Mouse (Mus musculus): Measurements from ENCODE around the gene Hoxd10. TPM values are rescaled to one million over a fixed set of nuclear protein-coding genes. Genes with fewer than 3 reads are reported as not detected.

The Hoxd10 gene
- polyA plus RNA-seq, 1 experiment from 2014 or later, result 0.30 TPM

DNA sequence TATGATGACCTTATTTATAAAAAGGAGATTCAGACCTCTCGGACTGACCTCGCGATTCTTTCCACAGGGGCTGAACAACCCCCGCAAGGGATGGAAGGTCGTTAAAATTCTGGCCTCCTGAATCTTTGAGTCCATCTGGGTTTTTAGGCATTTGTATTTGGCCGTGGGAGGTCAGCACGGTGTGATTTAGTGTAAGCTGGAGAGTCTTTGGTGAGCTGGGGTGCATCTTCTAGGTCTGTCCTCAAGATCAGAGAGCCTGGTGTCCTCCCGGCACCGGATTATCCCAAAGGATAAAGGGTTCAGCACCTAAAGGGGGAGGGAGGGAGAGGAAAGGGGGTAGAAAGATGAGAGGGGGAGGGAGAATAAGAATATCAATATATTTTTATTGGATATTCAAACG, 11.6 kb downstream of the Hoxd10 start:
- peaks cover 98% of the 10 kb centered on the region for H3K27me3 ChIP-seq (replicated peaks; ENCODE audit: control insufficient read depth, insufficient read depth, low read length)
- H3K4me3 ChIP-seq (ENCODE audit: low read depth, low read length), result no peak overlapping the region
- no peak for ATAC-seq (replicated peaks; ENCODE audit: low FRiP score)
- no peak overlapping the region for H3K4me2 ChIP-seq
- H3K4me1 ChIP-seq (replicated peaks; ENCODE audit: control insufficient read depth, insufficient read depth, low read length), result peaks cover 10% of the 10 kb centered on the region; the same call in 1 of the 2 replicates
- H3K9ac ChIP-seq (ENCODE audit: low read depth, low read length), result no peak overlapping the region
- 13% methylated on average over 10 of the region's 10 CpGs for WGBS
- H3K27ac ChIP-seq (ENCODE audit: low read depth, low read length), result no peak overlapping the region
- no peaks in the 10 kb centered on the region for H3K9me3 ChIP-seq (ENCODE audit: control insufficient read depth, low read length)
- no peaks in the 10 kb centered on the region for H3K36me3 ChIP-seq (ENCODE audit: control insufficient read depth, insufficient read depth, low read length)
- DNase-seq (ENCODE audit: low spot score), result no peak

DNA sequence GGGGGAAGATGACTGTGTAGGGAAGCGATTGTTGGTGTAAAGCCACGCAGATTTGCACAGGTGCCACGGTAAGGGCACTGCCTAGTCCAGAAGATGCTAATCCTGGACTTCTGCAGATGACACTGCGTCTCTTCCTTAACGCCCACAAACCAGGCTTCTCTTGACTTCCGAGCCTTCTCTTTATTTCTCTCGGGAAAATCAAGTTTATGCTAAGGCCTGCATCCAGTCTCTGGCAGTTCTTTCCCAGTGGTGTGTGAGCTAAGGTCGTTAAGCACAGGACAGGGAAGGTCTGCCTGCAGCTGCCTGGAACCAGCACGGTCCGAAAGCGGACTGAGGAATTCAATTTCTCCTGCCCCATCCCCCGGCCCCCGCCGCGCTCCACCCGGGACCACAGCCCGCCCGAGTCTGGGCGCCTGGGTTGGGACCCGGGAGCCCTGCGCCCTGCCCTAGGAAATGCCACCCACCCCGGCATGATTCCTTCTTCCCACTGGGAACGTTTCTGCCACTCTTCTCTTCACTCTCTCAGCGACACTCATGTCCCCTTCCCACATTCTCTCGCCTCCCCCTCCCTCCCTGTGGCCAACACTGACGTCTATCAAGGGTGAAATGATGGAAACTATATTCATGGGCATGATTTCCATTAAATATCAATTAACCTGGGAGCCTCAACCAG, 12.1 kb downstream of the Hoxd10 start:
- Histone ChIP-seq H3K27me3 (replicated peaks; ENCODE audit: control insufficient read depth, insufficient read depth, low read length) (peaks cover 98% of the 10 kb centered on the region), H3K9me3 (ENCODE audit: control insufficient read depth, low read length) (no peaks in the 10 kb centered on the region), H3K4me2 (no peak overlapping the region), H3K36me3 (ENCODE audit: control insufficient read depth, insufficient read depth, low read length) (no peaks in the 10 kb centered on the region), H3K4me3 (ENCODE audit: low read depth, low read length) (no peak overlapping the region), H3K27ac (ENCODE audit: low read depth, low read length) (no peak overlapping the region), H3K4me1 (replicated peaks; ENCODE audit: control insufficient read depth, insufficient read depth, low read length) (peaks cover 10% of the 10 kb centered on the region; the same call in 1 of the 2 replicates), H3K9ac (ENCODE audit: low read depth, low read length) (no peak overlapping the region)
- peak; percentile 37 for DNase-seq (ENCODE audit: low spot score)
- 5% methylated on average over 26 of the region's 26 CpGs for WGBS
- ATAC-seq (replicated peaks; ENCODE audit: low FRiP score), result no peak

DNA sequence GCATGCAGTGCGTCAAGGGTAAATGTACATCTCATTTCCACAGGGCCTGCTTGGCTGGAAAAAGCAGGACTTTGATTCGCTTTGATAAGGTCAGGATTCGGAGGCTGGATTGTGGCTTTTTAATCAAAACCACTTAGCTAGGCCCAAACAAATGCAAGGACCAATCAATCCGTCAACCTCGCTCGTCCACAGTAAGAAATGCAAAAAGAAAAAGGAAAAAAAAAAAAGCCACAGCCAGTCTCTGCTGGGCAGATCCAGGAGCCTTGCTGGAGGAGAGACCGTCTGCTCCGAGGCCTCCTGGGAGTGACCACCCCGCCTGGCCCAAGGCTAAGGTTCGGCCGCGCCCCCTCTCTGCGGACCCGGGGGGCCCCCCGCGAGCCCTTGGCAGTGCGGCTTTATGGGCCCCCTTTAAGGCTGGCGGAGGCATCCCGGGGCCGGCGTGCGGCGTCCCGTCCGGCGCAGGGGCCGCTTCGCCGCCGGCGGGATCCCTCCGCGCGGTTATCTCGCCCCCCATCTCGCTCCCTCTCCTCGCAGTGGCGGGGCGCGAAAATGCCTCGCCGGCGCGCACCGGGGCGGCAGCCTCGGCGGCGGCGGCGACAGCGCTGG, 12.8 kb downstream of the Hoxd10 start, which contains the start of gene Hoxd8:
Gene Hoxd8, plus strand, starts transcription at position 223 of the 606 bp plus-strand sequence.
- peak within 1 kb of the TSS; percentile 51 for H3K4me3 ChIP-seq (ENCODE audit: low read depth, low read length)
- peaks cover 98% of the 10 kb centered on the region for H3K27me3 ChIP-seq (replicated peaks; ENCODE audit: control insufficient read depth, insufficient read depth, low read length)
- peak within 1 kb of the TSS; percentile 34; the same call in 1 of the 2 replicates for H3K9ac ChIP-seq (ENCODE audit: low read depth, low read length)
- H3K36me3 ChIP-seq (ENCODE audit: control insufficient read depth, insufficient read depth, low read length), result no peaks in the 10 kb centered on the region
- no peak within 1 kb of the TSS for H3K27ac ChIP-seq (ENCODE audit: low read depth, low read length)
- no peaks in the 10 kb centered on the region for H3K9me3 ChIP-seq (ENCODE audit: control insufficient read depth, low read length)
- WGBS, result 3% methylated on average over 31 of the region's 52 CpGs
- ATAC-seq (replicated peaks; ENCODE audit: low FRiP score), result no peak
- H3K4me1 ChIP-seq (replicated peaks; ENCODE audit: control insufficient read depth, insufficient read depth, low read length), result peaks cover 10% of the 10 kb centered on the region; the same call in 1 of the 2 replicates
- peak; percentile 48 for DNase-seq (ENCODE audit: low spot score)
- H3K4me2 ChIP-seq, result peak within 1 kb of the TSS; percentile 71

DNA sequence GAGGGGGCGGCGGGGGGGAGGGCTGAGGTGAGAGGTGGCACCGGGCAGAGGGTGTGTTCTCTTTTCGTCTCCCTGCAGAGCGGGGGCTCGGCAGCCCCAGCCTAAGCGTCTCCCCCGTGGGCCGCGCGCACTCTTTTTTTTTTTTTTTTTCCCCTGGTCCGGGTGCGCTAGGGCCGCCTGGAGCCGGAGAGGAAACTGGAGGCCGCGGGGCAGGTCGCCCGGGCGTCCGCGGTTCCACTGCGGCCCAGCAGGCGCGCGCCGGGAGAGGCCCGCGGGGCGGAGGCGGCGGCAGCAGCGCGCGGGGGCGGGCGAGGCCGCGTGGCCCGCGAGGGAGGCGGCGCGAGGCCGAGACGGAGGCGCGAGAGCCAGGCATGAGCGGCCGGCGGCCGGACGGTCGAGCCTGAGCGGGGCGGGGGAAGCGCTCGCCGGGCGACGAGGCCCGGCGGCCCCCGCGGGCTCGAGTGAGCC, 13.3 kb downstream of the Hoxd10 start:
- WGBS, result 1% methylated on average over 38 of the region's 66 CpGs
- peak overlapping the region; percentile 51 for H3K4me3 ChIP-seq (ENCODE audit: low read depth, low read length)
- peaks cover 98% of the 10 kb centered on the region for H3K27me3 ChIP-seq (replicated peaks; ENCODE audit: control insufficient read depth, insufficient read depth, low read length)
- H3K9me3 ChIP-seq (ENCODE audit: control insufficient read depth, low read length), result no peaks in the 10 kb centered on the region
- H3K4me1 ChIP-seq (replicated peaks; ENCODE audit: control insufficient read depth, insufficient read depth, low read length), result peaks cover 10% of the 10 kb centered on the region; the same call in 1 of the 2 replicates
- DNase-seq (ENCODE audit: low spot score) (peak; percentile 56), ATAC-seq (replicated peaks; ENCODE audit: low FRiP score) (0 out of 2 replicates have a peak, but pooled peaks have one; percentile 34)
- H3K36me3 ChIP-seq (ENCODE audit: control insufficient read depth, insufficient read depth, low read length), result no peaks in the 10 kb centered on the region
- H3K27ac ChIP-seq (ENCODE audit: low read depth, low read length), result no peak overlapping the region
- peak overlapping the region; percentile 71 for H3K4me2 ChIP-seq
- H3K9ac ChIP-seq (ENCODE audit: low read depth, low read length), result peak overlapping the region; percentile 34; the same call in 1 of the 2 replicates

DNA sequence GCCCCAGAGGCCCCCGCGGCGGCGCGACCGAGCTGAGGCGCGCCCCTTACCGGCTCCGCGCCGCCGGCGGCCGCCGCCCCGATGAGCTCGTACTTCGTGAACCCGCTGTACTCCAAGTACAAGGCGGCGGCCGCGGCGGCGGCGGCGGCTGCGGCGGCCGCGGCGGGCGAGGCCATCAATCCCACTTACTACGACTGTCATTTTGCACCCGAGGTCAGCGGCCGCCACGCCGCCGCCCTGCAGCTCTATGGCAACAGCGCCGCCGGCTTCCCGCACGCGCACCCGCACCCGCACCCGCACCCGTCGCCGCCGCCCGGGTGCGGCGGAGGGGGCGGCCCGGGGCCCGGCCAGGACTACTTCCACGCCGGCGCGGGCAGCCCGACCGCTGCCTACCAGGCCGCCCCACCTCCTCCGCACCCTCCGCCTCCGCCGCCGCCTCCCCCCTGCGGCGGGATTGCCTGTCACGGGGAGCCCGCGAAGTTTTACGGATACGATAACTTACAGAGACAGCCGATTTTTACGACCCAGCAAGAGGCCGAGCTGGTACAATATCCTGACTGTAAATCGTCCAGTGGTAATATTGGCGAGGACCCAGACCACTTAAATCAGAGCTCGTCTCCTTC, 13.9 kb downstream of the Hoxd10 start:
- ATAC-seq (replicated peaks; ENCODE audit: low FRiP score) (no peak), DNase-seq (ENCODE audit: low spot score) (peak; percentile 59)
- WGBS, result under 1% methylated on average over 77 of the region's 85 CpGs
- H3K9me3 ChIP-seq (ENCODE audit: control insufficient read depth, low read length), result no peaks in the 10 kb centered on the region
- peaks cover 98% of the 10 kb centered on the region for H3K27me3 ChIP-seq (replicated peaks; ENCODE audit: control insufficient read depth, insufficient read depth, low read length)
- peaks cover 10% of the 10 kb centered on the region; the same call in 1 of the 2 replicates for H3K4me1 ChIP-seq (replicated peaks; ENCODE audit: control insufficient read depth, insufficient read depth, low read length)
- H3K4me3 ChIP-seq (ENCODE audit: low read depth, low read length), result peak overlapping the region; percentile 51
- peak overlapping the region; percentile 71 for H3K4me2 ChIP-seq
- no peak overlapping the region for H3K27ac ChIP-seq (ENCODE audit: low read depth, low read length)
- peak overlapping the region; percentile 34; the same call in 1 of the 2 replicates for H3K9ac ChIP-seq (ENCODE audit: low read depth, low read length)
- no peaks in the 10 kb centered on the region for H3K36me3 ChIP-seq (ENCODE audit: control insufficient read depth, insufficient read depth, low read length)

DNA sequence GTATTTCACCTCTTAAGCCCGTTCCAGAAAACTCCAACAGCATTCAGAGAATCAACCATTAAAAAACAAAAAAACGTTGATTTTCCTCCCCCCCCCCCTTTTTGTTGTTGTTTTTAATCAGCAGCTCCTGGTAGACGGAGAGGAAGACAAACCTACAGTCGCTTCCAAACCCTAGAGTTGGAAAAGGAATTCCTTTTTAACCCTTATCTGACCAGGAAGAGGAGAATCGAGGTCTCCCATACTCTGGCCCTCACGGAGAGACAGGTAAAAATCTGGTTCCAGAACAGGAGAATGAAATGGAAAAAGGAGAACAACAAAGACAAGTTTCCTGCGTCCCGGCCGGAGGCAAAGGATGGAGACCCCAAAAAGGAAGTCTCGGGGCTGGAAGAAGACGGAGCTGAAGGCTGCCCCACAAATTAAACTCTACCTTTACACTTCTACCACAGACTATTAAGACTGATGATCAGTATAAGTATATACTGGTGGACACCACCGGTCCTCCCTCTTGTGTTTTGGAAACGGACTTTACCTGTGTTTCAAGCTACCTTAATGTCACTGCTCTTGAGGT, 14.8 kb downstream of the Hoxd10 start:
- ATAC-seq (replicated peaks; ENCODE audit: low FRiP score), result no peak
- Histone ChIP-seq H3K4me1 (replicated peaks; ENCODE audit: control insufficient read depth, insufficient read depth, low read length) (peaks cover 10% of the 10 kb centered on the region; the same call in 1 of the 2 replicates), H3K27me3 (replicated peaks; ENCODE audit: control insufficient read depth, insufficient read depth, low read length) (peaks cover 98% of the 10 kb centered on the region), H3K9ac (ENCODE audit: low read depth, low read length) (no peak overlapping the region), H3K4me2 (no peak overlapping the region), H3K4me3 (ENCODE audit: low read depth, low read length) (no peak overlapping the region), H3K27ac (ENCODE audit: low read depth, low read length) (no peak overlapping the region), H3K36me3 (ENCODE audit: control insufficient read depth, insufficient read depth, low read length) (no peaks in the 10 kb centered on the region), H3K9me3 (ENCODE audit: control insufficient read depth, low read length) (no peaks in the 10 kb centered on the region)
- DNase-seq (ENCODE audit: low spot score), result peak; percentile 30
- 4% methylated on average over 13 of the region's 13 CpGs for WGBS

DNA sequence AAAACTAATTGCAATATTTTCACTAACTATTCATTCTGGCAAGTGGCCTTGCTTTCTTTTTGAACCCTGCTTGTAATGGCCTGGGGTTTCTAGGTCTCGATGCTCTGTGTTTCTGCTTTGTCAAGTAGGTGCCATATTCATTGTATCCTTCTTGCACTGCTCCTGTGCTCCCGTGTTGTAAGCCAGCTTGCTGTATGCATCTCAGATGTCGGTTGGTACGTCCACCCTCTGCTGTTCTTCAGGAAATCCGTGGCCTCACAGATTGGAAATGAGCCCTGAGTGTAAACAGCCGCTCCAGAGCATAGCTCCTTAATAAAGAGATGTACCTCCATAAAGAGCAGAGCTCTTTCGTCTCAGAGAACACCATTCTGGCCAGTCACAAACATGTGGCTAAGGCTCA, 15.9 kb downstream of the Hoxd10 start:
- Histone ChIP-seq H3K27me3 (replicated peaks; ENCODE audit: control insufficient read depth, insufficient read depth, low read length) (peaks cover 99% of the 10 kb centered on the region), H3K4me1 (replicated peaks; ENCODE audit: control insufficient read depth, insufficient read depth, low read length) (peaks cover 10% of the 10 kb centered on the region; the same call in 1 of the 2 replicates), H3K4me2 (no peak overlapping the region), H3K9ac (ENCODE audit: low read depth, low read length) (no peak overlapping the region), H3K27ac (ENCODE audit: low read depth, low read length) (no peak overlapping the region), H3K9me3 (ENCODE audit: control insufficient read depth, low read length) (no peaks in the 10 kb centered on the region), H3K4me3 (ENCODE audit: low read depth, low read length) (no peak overlapping the region), H3K36me3 (ENCODE audit: control insufficient read depth, insufficient read depth, low read length) (no peaks in the 10 kb centered on the region)
- DNase-seq (ENCODE audit: low spot score) (no peak), ATAC-seq (replicated peaks; ENCODE audit: low FRiP score) (no peak)
- 24% methylated on average over 7 of the region's 7 CpGs for WGBS

DNA sequence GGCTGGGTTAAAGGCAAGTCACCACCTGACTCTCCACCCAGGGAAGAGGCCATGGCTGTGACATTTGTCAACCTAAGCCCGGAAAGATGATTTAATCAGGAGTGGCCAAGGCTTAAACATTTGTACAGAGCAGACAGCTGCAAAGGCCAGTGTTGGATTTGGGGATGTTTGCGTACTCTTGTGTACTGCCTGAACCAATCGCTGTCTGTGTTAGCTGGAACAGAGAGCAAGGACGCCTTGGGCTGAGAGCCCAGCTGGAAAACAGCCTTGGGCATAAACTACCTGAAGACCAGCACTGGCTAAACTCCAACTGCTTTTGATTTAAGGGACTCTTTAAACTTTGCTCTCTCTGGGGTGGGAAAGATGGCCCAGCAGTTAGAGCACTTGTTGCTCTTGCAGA, 17.0 kb downstream of the Hoxd10 start:
- Histone ChIP-seq H3K4me1 (replicated peaks; ENCODE audit: control insufficient read depth, insufficient read depth, low read length) (peaks cover 10% of the 10 kb centered on the region; the same call in 1 of the 2 replicates), H3K9ac (ENCODE audit: low read depth, low read length) (no peak overlapping the region), H3K4me3 (ENCODE audit: low read depth, low read length) (no peak overlapping the region), H3K4me2 (no peak overlapping the region), H3K27ac (ENCODE audit: low read depth, low read length) (no peak overlapping the region), H3K27me3 (replicated peaks; ENCODE audit: control insufficient read depth, insufficient read depth, low read length) (peaks cover 99% of the 10 kb centered on the region), H3K36me3 (ENCODE audit: control insufficient read depth, insufficient read depth, low read length) (no peaks in the 10 kb centered on the region), H3K9me3 (ENCODE audit: control insufficient read depth, low read length) (no peaks in the 10 kb centered on the region)
- ATAC-seq (replicated peaks; ENCODE audit: low FRiP score), result no peak
- no peak for DNase-seq (ENCODE audit: low spot score)
- 30% methylated on average over 4 of the region's 4 CpGs for WGBS
